Mouse (Mus musculus): ENCODE measurements around the gene Sdr39u1. TPM values are rescaled to one million over a fixed set of nuclear protein-coding genes. Genes with fewer than 3 reads are reported as not detected.

Sdr39u1 gene
- total RNA-seq, 2 experiments from 2014 or later: 90.4 to 96.1 TPM

GRCm38 (mm10) chr14:55885791-55886271, 14.3 kb downstream of the Sdr39u1 start:
- intact Hi-C loops (cut with DNase I): no loop called here
- peak in 1 of 2 experiments; percentile 72 for DNase-seq (ENCODE audit: extremely low spot score in 1 of 2, low spot score in 2 of 2)

GRCm38 (mm10) chr14:55885114-55885790, 14.8 kb downstream of the Sdr39u1 start:
- intact Hi-C loops (cut with DNase I): no loop called here
- DNase-seq (ENCODE audit: extremely low spot score in 1 of 2, low spot score in 2 of 2): no peak

GRCm38 (mm10) chr14:55884713-55885113, 15.4 kb downstream of the Sdr39u1 start, which contains the start of gene Khnyn:
Khnyn (plus strand) TSS chr14:55884947.
- intact Hi-C loops (cut with DNase I): no loop called here
- peak; percentile 67 to 95 for DNase-seq (ENCODE audit: extremely low spot score in 1 of 2, low spot score in 2 of 2)

- DNase-seq (ENCODE audit: extremely low spot score in 1 of 2, low spot score in 2 of 2): peak in 1 of 2 experiments; percentile 79
- intact Hi-C loops (cut with DNase I): no loop called here
Measured at GRCm38 (mm10) chr14:55884166-55884565, 15.9 kb downstream of the Sdr39u1 start, which contains the start of gene Cbln3. Cbln3 (minus strand) TSS chr14:55884392.

GRCm38 (mm10) chr14:55883663-55884062, 16.4 kb downstream of the Sdr39u1 start:
- no peak for DNase-seq (ENCODE audit: extremely low spot score in 1 of 2, low spot score in 2 of 2)
- intact Hi-C loops (cut with DNase I): no loop called here

GRCm38 (mm10) chr14:55883149-55883661, 16.9 kb downstream of the Sdr39u1 start:
- DNase-seq (ENCODE audit: extremely low spot score in 1 of 2, low spot score in 2 of 2): no peak
- intact Hi-C loops (cut with DNase I): no loop called here

GRCm38 (mm10) chr14:55882171-55882641, 17.9 kb downstream of the Sdr39u1 start:
- intact Hi-C loops (cut with DNase I): no loop called here
- no peak for DNase-seq (ENCODE audit: extremely low spot score in 1 of 2, low spot score in 2 of 2)

GRCm38 (mm10) chr14:55880982-55881381, 19.1 kb downstream of the Sdr39u1 start:
- intact Hi-C loops (cut with DNase I): no loop called here

GRCm38 (mm10) chr14:55879623-55880022, 20.5 kb downstream of the Sdr39u1 start:
- DNase-seq (ENCODE audit: extremely low spot score in 1 of 2, low spot score in 2 of 2): peak; percentile 75 to 88
- intact Hi-C loops (cut with DNase I): no loop called here

More at GRCm38 (mm10) chr14:55880982-55881381, 19.1 kb downstream of the Sdr39u1 start:
- DNase-seq (ENCODE audit: extremely low spot score in 1 of 2, low spot score in 2 of 2): no peak

GRCm38 (mm10) chr14:55878316-55878940, 21.7 kb downstream of the Sdr39u1 start:
- intact Hi-C loops (cut with DNase I): no loop called here
- DNase-seq (ENCODE audit: extremely low spot score in 1 of 2, low spot score in 2 of 2): no peak

GRCm38 (mm10) chr14:55877469-55878315, 22.4 kb downstream of the Sdr39u1 start:
- intact Hi-C loops (cut with DNase I): no loop called here
- DNase-seq (ENCODE audit: extremely low spot score in 1 of 2, low spot score in 2 of 2): no peak

GRCm38 (mm10) chr14:55873714-55874683, 26.1 kb downstream of the Sdr39u1 start:
- DNase-seq (ENCODE audit: extremely low spot score in 1 of 2, low spot score in 2 of 2): peak; percentile 61 to 82

GRCm38 (mm10) chr14:55873242-55873713, 26.8 kb downstream of the Sdr39u1 start:
- intact Hi-C loops (cut with DNase I): loop anchor here (5.0 kb wide), 1 partner anchor 44 kb away; no protein-coding TSS in a partner anchor
- no peak for DNase-seq (ENCODE audit: extremely low spot score in 1 of 2, low spot score in 2 of 2)

More at GRCm38 (mm10) chr14:55873714-55874683, 26.1 kb downstream of the Sdr39u1 start:
- intact Hi-C loops (cut with DNase I): loop anchor here (5.0 kb wide), 1 partner anchor 43 kb away; no protein-coding TSS in a partner anchor

GRCm38 (mm10) chr14:55872551-55872950, 27.5 kb downstream of the Sdr39u1 start:
- no peak for DNase-seq (ENCODE audit: extremely low spot score in 1 of 2, low spot score in 2 of 2)
- intact Hi-C loops (cut with DNase I): loop anchor here (5.0 kb wide), 1 partner anchor 45 kb away; no protein-coding TSS in a partner anchor

- intact Hi-C loops (cut with DNase I): loop anchor here (5.0 kb wide), 1 partner anchor 45 kb away; no protein-coding TSS in a partner anchor
- DNase-seq (ENCODE audit: extremely low spot score in 1 of 2, low spot score in 2 of 2): no peak
Measured at GRCm38 (mm10) chr14:55872039-55872438, 28.1 kb downstream of the Sdr39u1 start.

GRCm38 (mm10) chr14:55869538-55869937, 30.6 kb downstream of the Sdr39u1 start:
- DNase-seq (ENCODE audit: extremely low spot score in 1 of 2, low spot score in 2 of 2): no peak
- intact Hi-C loops (cut with DNase I): no loop called here
